Mouse (Mus musculus): Measurements from ENCODE around the gene Gga3. TPM values are rescaled to one million over a fixed set of nuclear protein-coding genes. Genes with fewer than 3 reads are reported as not detected.

Gene Gga3
- polyA plus RNA-seq, 1 experiment from 2014 or later: 20.9 TPM

DNA sequence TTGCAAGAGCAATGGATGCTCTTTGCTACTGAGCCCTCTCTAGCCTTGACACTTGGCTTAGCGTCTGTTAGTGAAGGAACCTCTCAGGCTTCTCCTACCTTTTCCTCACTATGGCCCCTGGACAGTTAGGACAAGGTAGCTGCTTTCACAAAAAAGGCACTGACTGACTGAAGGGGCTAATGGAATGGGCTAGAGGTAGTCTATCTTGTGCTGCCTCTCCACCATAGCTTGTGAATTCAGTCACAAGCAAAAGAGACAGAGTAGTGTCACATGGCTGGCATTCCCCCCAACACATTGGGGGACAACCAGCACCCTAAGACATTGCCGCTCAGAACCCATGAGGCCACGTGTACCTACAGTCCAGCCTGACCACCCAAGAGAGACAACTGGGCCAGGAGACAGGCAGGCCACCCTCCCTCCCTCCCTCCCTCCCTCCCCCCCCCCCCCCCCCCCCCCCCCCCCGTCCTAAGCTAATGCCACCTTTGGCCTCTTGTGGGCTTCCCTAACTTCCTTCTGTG, 36.5 kb upstream of the Gga3 start:
- Histone ChIP-seq H3K4me3 (no peak overlapping the region), H3K36me3 (peaks cover 22% of the 10 kb centered on the region), H3K9ac (no peak overlapping the region), H3K27ac (no peak overlapping the region), H3K4me1 (no peaks in the 10 kb centered on the region), H3K27me3 (no peaks in the 10 kb centered on the region), H3K4me2 (replicated peaks) (no peak overlapping the region), H3K9me3 (no peaks in the 10 kb centered on the region)
- ATAC-seq (ENCODE audit: low FRiP score, low read depth): no peak
- 78% methylated on average over 3 of the region's 4 CpGs for WGBS

DNA sequence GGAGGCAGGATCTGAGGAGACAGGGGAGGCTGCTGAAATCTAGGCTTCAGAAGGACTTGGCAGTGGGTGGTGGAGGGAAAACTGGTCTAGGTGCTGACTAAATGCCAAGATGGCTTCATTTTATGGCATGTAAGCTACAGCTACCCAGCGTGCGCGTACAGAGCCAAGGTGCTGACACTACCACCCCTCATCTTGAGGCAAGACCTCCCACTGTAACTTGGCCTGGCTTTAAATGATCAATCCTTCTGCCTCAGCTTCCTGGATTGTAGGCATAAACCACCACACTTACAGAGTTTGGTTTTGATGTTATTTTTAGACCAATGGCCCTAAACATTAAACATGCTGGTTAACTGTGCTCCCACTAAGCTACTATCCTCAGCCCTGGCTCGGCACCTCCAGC, 35.7 kb upstream of the Gga3 start:
- H3K9ac ChIP-seq: 0 out of 2 replicates have a peak overlapping the region, but pooled peaks have one; percentile 9
- H3K4me3 ChIP-seq: no peak overlapping the region
- WGBS: 65% methylated on average over 4 of the region's 4 CpGs
- no peak overlapping the region for H3K27ac ChIP-seq
- no peaks in the 10 kb centered on the region for H3K9me3 ChIP-seq
- H3K4me2 ChIP-seq (replicated peaks): no peak overlapping the region
- no peaks in the 10 kb centered on the region for H3K4me1 ChIP-seq
- no peak for ATAC-seq (ENCODE audit: low FRiP score, low read depth)
- peaks cover 20% of the 10 kb centered on the region for H3K36me3 ChIP-seq
- H3K27me3 ChIP-seq: no peaks in the 10 kb centered on the region

DNA sequence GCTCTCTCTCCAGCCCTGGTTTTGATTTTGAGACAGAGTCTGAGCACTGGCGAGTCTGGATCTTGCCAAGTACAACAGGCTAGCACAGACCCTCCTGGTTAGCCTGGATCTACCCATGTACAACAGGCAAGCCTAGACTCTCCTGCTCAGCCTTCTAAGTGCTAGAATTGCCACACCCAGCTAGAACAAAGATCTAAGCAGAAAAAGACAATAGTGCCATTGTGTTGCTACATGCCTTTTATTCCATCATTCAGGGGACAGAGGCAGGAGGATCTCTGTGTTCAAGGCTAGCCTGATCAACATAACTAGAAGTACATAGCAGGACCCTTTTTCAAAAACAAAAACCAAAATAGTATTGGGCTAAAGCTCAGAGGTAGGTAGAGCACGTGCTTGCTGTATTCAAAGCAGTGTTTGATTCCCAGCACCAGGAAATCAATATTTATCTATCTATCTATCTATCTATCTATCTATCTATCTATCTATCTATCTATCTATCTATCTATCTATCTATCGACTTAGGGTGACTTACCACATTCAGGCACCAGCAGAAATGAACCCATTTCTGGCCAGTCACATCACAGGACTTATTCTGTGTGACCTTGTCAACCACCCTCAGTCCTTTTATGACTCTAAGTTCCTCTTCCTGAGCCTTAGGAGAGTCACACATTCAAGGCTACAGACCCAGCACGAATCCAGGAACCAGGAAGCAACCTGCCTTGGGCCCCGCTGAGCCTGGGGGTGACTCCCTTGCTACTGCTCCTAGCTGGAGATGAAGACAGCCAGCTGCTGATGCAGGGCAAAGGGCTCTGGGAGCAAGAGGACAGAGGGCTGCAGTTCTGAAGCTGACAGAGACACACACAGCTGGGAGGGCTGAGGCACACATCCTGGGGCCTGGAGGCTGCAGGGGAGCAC, 34.9 kb upstream of the Gga3 start:
- Histone ChIP-seq H3K9ac (peak overlapping the region; percentile 9; the same call in 1 of the 2 replicates), H3K4me3 (no peak overlapping the region), H3K4me2 (replicated peaks) (no peak overlapping the region), H3K27ac (no peak overlapping the region), H3K27me3 (no peaks in the 10 kb centered on the region), H3K36me3 (peaks cover 14% of the 10 kb centered on the region; the same call in 1 of the 2 replicates), H3K4me1 (no peaks in the 10 kb centered on the region), H3K9me3 (no peaks in the 10 kb centered on the region)
- ATAC-seq (ENCODE audit: low FRiP score, low read depth): no peak
- 74% methylated on average over 5 of the region's 5 CpGs for WGBS

GRCm38 (mm10) chr11:115636960-115637359, 33.1 kb upstream of the Gga3 start:
- Histone ChIP-seq H3K4me2 (replicated peaks) (no peak overlapping the region), H3K27me3 (no peaks in the 10 kb centered on the region), H3K9me3 (no peaks in the 10 kb centered on the region), H3K36me3 (no peaks in the 10 kb centered on the region), H3K9ac (no peak overlapping the region), H3K4me1 (no peaks in the 10 kb centered on the region), H3K27ac (no peak overlapping the region), H3K4me3 (no peak overlapping the region)
- no peak for ATAC-seq (ENCODE audit: low FRiP score, low read depth)
- WGBS: 72% methylated on average over 3 of the region's 3 CpGs

- no peak for ATAC-seq (ENCODE audit: low FRiP score, low read depth)
- Histone ChIP-seq H3K27ac (no peak overlapping the region), H3K9me3 (no peaks in the 10 kb centered on the region), H3K9ac (no peak overlapping the region), H3K36me3 (no peaks in the 10 kb centered on the region), H3K27me3 (no peaks in the 10 kb centered on the region), H3K4me1 (no peaks in the 10 kb centered on the region), H3K4me2 (replicated peaks) (no peak overlapping the region), H3K4me3 (no peak overlapping the region)
- 75% methylated on average over 8 of the region's 8 CpGs for WGBS
These were observed 31.6 kb upstream of the Gga3 start for GRCm38 (mm10) chr11:115635484-115635883.

DNA sequence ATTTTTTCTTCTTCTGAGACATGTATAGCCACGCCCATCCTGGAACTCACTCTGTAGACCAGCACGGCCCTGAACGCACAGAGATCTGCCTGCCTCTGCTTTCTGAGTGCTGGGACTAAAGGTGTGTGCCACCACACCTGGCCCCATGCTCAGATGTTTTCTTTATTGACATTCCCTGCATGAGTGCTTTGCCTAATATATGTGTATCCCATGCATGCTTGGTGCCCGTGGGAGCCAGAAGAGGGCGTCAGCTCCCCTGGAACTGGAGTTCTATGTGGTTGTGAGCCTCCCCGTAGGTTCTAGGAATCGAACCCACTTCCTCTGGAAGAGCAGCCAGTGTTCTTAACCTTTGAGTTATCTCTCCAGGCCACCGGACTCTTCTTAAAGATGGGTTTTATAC, 31.2 kb upstream of the Gga3 start:
- Histone ChIP-seq H3K27me3 (no peaks in the 10 kb centered on the region), H3K4me2 (replicated peaks) (no peak overlapping the region), H3K36me3 (no peaks in the 10 kb centered on the region), H3K9ac (no peak overlapping the region), H3K27ac (no peak overlapping the region), H3K9me3 (no peaks in the 10 kb centered on the region), H3K4me1 (no peaks in the 10 kb centered on the region), H3K4me3 (no peak overlapping the region)
- WGBS: 89% methylated on average over 8 of the region's 8 CpGs
- no peak for ATAC-seq (ENCODE audit: low FRiP score, low read depth)

GRCm38 (mm10) chr11:115634109-115634508, 30.3 kb upstream of the Gga3 start:
- H3K27ac ChIP-seq: no peak overlapping the region
- H3K9ac ChIP-seq: no peak overlapping the region
- 63% methylated on average over 3 of the region's 4 CpGs for WGBS
- no peaks in the 10 kb centered on the region for H3K36me3 ChIP-seq
- no peak for ATAC-seq (ENCODE audit: low FRiP score, low read depth)
- H3K4me3 ChIP-seq: no peak overlapping the region
- H3K4me2 ChIP-seq (replicated peaks): no peak overlapping the region
- no peaks in the 10 kb centered on the region for H3K27me3 ChIP-seq
- no peaks in the 10 kb centered on the region for H3K4me1 ChIP-seq
- no peaks in the 10 kb centered on the region for H3K9me3 ChIP-seq

DNA sequence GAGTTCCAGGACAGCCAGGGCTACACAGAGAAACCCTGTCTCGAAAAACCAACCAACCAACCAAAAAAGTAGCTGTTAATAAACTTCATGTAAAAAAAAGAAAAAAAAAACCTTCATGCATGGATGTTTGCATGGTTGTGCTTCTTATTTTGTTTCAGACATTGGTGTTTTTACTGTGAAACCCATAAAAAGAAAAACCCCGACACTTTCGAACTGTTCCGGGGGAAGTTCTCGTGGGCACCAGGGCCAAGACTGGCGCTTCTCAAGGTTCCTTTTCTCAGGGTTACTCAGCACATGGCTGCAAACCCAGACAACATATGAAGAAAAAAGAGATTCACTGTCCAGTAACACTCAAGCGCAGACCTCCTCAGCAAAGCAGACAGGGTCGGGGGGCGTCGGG, 29.0 kb upstream of the Gga3 start:
- no peak for ATAC-seq (ENCODE audit: low FRiP score, low read depth)
- Histone ChIP-seq H3K4me1 (no peaks in the 10 kb centered on the region), H3K9me3 (no peaks in the 10 kb centered on the region)

GRCm38 (mm10) chr11:115632247-115632646, 28.4 kb upstream of the Gga3 start:
- H3K4me3 ChIP-seq: no peak overlapping the region
- 71% methylated on average over 7 of the region's 7 CpGs for WGBS
- ATAC-seq (ENCODE audit: low FRiP score, low read depth): no peak
- no peak overlapping the region for H3K4me2 ChIP-seq (replicated peaks)
- no peaks in the 10 kb centered on the region for H3K27me3 ChIP-seq
- no peak overlapping the region for H3K9ac ChIP-seq
- H3K4me1 ChIP-seq: peaks cover 3% of the 10 kb centered on the region
- no peaks in the 10 kb centered on the region for H3K36me3 ChIP-seq
- H3K9me3 ChIP-seq: no peaks in the 10 kb centered on the region
- H3K27ac ChIP-seq: no peak overlapping the region

More for the DNA sequence above, 29.0 kb upstream of the Gga3 start:
- no peak overlapping the region for H3K9ac ChIP-seq
- H3K36me3 ChIP-seq: no peaks in the 10 kb centered on the region
- 86% methylated on average over 10 of the region's 10 CpGs for WGBS
- H3K4me2 ChIP-seq (replicated peaks): no peak overlapping the region
- no peaks in the 10 kb centered on the region for H3K27me3 ChIP-seq
- no peak overlapping the region for H3K4me3 ChIP-seq
- no peak overlapping the region for H3K27ac ChIP-seq

DNA sequence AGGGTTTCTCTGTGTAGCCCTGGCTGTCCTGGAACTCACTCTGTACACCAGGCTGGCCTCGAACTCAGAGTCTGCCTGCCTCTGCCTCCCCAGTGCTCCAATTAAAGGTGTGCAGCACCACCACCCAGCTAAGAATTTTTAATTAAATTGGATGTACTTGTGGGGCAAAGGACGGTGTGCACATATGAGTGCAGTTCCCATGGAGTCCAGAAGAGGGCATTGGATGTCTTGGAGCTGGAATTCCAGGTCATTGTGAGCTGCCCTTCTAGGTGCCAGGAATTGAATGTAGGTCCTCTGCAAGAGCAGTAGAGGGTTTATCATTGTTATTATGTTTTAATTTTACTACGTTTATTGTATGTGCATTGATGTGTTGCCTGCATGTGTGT, 27.6 kb upstream of the Gga3 start:
- H3K9me3 ChIP-seq: no peaks in the 10 kb centered on the region
- H3K4me3 ChIP-seq: no peak overlapping the region
- WGBS: 17% methylated on average over 3 of the region's 3 CpGs
- H3K4me1 ChIP-seq: peaks cover 9% of the 10 kb centered on the region
- H3K27ac ChIP-seq: no peak overlapping the region
- no peak for ATAC-seq (ENCODE audit: low FRiP score, low read depth)
- no peak overlapping the region for H3K9ac ChIP-seq
- no peaks in the 10 kb centered on the region for H3K27me3 ChIP-seq
- no peak overlapping the region for H3K4me2 ChIP-seq (replicated peaks)
- H3K36me3 ChIP-seq: no peaks in the 10 kb centered on the region

GRCm38 (mm10) chr11:115630532-115631504, 27.0 kb upstream of the Gga3 start:
- Histone ChIP-seq H3K4me3 (no peak overlapping the region), H3K27ac (no peak overlapping the region), H3K9ac (no peak overlapping the region), H3K4me2 (replicated peaks) (no peak overlapping the region), H3K4me1 (peaks cover 9% of the 10 kb centered on the region), H3K36me3 (no peaks in the 10 kb centered on the region), H3K27me3 (no peaks in the 10 kb centered on the region), H3K9me3 (no peaks in the 10 kb centered on the region)
- no peak for ATAC-seq (ENCODE audit: low FRiP score, low read depth)
- WGBS: 56% methylated on average over 16 of the region's 16 CpGs

Measured in limb, embryonic 13.5 days (tissue).